Mouse (Mus musculus): ENCODE results near the gene Sectm1b.

GRCm38 (mm10) chr11:121019501-121019900, 43.9 kb downstream of the Sectm1b start:
- TF ChIP-seq CTCF (IDR thresholded peaks at IDR 0.05; ENCODE audit: borderline replicate concordance, insufficient read depth, low read depth, low read length) (no peak), POLR2A (IDR thresholded peaks at IDR 0.05; ENCODE audit: borderline replicate concordance, insufficient read depth, low read length) (no peak)

All from cerebellum, adult 2 months (tissue).